Mouse (Mus musculus) CH12.LX (cell line): ENCODE measurements around the gene Egfl7. TPM values are rescaled to one million over a fixed set of nuclear protein-coding genes. Genes with fewer than 3 reads are reported as not detected.

ENCODE experiments used
- DNase-seq: peaks from one replicate; pipeline ENCODE4 v3.0.0-alpha.2; 2013; ENCODE audit errors: extremely low read depth
- H3K27ac ChIP-seq: 2 replicates; pipeline ENCODE4 v1.5.1; 2012; ENCODE audit warnings: low read depth, mild to moderate bottlenecking, control low read depth, moderate library complexity; ENCODE audit not compliant: insufficient read depth
- H3K27me3 ChIP-seq: replicated peaks from 2 replicates; pipeline ENCODE3; 2012; ENCODE audit warnings: inconsistent platforms
- H3K36me3 ChIP-seq, 2 experiments: replicated peaks in 1 of 2; 2 replicates each; pipeline versions ENCODE3 to v1.6.1; 2012; ENCODE audit warnings: inconsistent platforms in 1 of 2, low read length in 1 of 2, mild to moderate bottlenecking in 1 of 2, mixed read lengths in 1 of 2, moderate library complexity in 1 of 2; ENCODE audit not compliant: control insufficient read depth in 1 of 2, insufficient read depth in 1 of 2
- H3K4me1 ChIP-seq, 2 experiments: 2 replicates each; pipeline ENCODE4 v1.6.1; 2012; ENCODE audit warnings: inconsistent platforms in 1 of 2, moderate library complexity in 1 of 2; ENCODE audit not compliant: insufficient read depth in 2 of 2, control insufficient read depth in 1 of 2
- H3K4me2 ChIP-seq: 2 replicates; pipeline ENCODE4 v1.6.1; 2012; ENCODE audit warnings: low read depth, mild to moderate bottlenecking, control low read depth; ENCODE audit not compliant: poor library complexity, insufficient read depth, severe bottlenecking
- H3K4me3 ChIP-seq, 3 experiments: fragments of 150-350 bp in 1 of 3; sonication (generic) in 1 of 3; replicated peaks in 1 of 3; 2 replicates each; pipeline versions ENCODE3 to v1.5.1; 2011 to 2012; ENCODE audit warnings: low read depth in 2 of 3, low read length in 2 of 3, mild to moderate bottlenecking in 2 of 3, moderate library complexity in 2 of 3, control low read depth in 1 of 3, improper control_type of control experiment in 1 of 3, inconsistent platforms in 1 of 3, mixed read lengths in 1 of 3; ENCODE audit not compliant: poor library complexity in 1 of 3
- H3K79me2 ChIP-seq: replicated peaks from 2 replicates; pipeline ENCODE4 v1.6.1; 2012; ENCODE audit warnings: mild to moderate bottlenecking, moderate library complexity; ENCODE audit not compliant: control insufficient read depth, poor library complexity, insufficient read depth, severe bottlenecking; ENCODE audit errors: extremely low read depth
- H3K9ac ChIP-seq: 2 replicates; pipeline ENCODE4 v1.6.1; 2012; ENCODE audit warnings: low read depth, mild to moderate bottlenecking, control low read depth, moderate library complexity; ENCODE audit not compliant: insufficient read depth
- H3K9me3 ChIP-seq: replicated peaks from 2 replicates; pipeline ENCODE3; 2012; ENCODE audit warnings: low read length, inconsistent platforms, mixed read lengths
- BHLHE40 ChIP-seq: IDR thresholded peaks from 2 replicates; pipeline ENCODE4 v1.6.1; 2011; ENCODE audit warnings: mild to moderate bottlenecking, low read depth, low read length, improper control_type of control experiment
- CHD1 ChIP-seq: IDR thresholded peaks from 2 replicates; pipeline ENCODE4 v1.6.1; 2012; ENCODE audit warnings: low read depth, low read length, improper control_type of control experiment, inconsistent platforms
- CHD2 ChIP-seq: IDR thresholded peaks from 2 replicates; pipeline ENCODE4 v1.6.1; 2011; ENCODE audit warnings: low read length, improper control_type of control experiment
- CTCF ChIP-seq, 2 experiments: IDR thresholded peaks in 1 of 2; conservative IDR thresholded peaks in 1 of 2; 2 replicates each; pipeline ENCODE4 v1.5.1; 2011 to 2012; ENCODE audit warnings: low read depth in 2 of 2, low read length in 2 of 2, improper control_type of control experiment in 1 of 2, inconsistent platforms in 1 of 2, mild to moderate bottlenecking in 1 of 2, moderate library complexity in 1 of 2
- EP300 ChIP-seq: IDR thresholded peaks from 2 replicates; pipeline ENCODE4 v1.6.1; 2011; ENCODE audit warnings: low read length, improper control_type of control experiment
- ETS1 ChIP-seq: conservative IDR thresholded peaks from 2 replicates; pipeline ENCODE4 v1.6.1; 2012; ENCODE audit warnings: low read depth, mild to moderate bottlenecking, inconsistent platforms, low read length, improper control_type of control experiment, moderate library complexity
- GABPA ChIP-seq: IDR thresholded peaks from 2 replicates; pipeline ENCODE4 v1.6.1; 2012; ENCODE audit warnings: low read depth, low read length, improper control_type of control experiment, inconsistent platforms; ENCODE audit not compliant: insufficient replicate concordance
- HCFC1 ChIP-seq: IDR thresholded peaks from 2 replicates; pipeline ENCODE4 v1.6.1; 2012; ENCODE audit warnings: low read depth, mild to moderate bottlenecking, inconsistent platforms, low read length, improper control_type of control experiment
- JUND ChIP-seq: conservative IDR thresholded peaks from 2 replicates; pipeline ENCODE4 v1.6.1; 2011; ENCODE audit warnings: low read depth, low read length, improper control_type of control experiment
- KAT2A ChIP-seq: IDR thresholded peaks from 2 replicates; pipeline ENCODE4 v1.6.1; 2012; ENCODE audit warnings: low read length, improper control_type of control experiment, inconsistent platforms; ENCODE audit not compliant: insufficient replicate concordance
- MAX ChIP-seq: IDR thresholded peaks from 2 replicates; pipeline ENCODE4 v1.6.1; 2011; ENCODE audit warnings: low read length, improper control_type of control experiment
- MEF2A ChIP-seq: IDR thresholded peaks from 2 replicates; pipeline ENCODE4 v1.6.1; 2014; ENCODE audit warnings: low read depth, mild to moderate bottlenecking, inconsistent platforms, low read length, improper control_type of control experiment, borderline replicate concordance
- MYC ChIP-seq: IDR thresholded peaks from 2 replicates; pipeline ENCODE4 v1.6.1; 2011; ENCODE audit warnings: low read depth, mild to moderate bottlenecking, improper control_type of control experiment, low read length
- NRF1 ChIP-seq: IDR thresholded peaks from 2 replicates; pipeline ENCODE4 v1.6.1; 2014; ENCODE audit warnings: low read depth, mild to moderate bottlenecking, inconsistent platforms, low read length, improper control_type of control experiment, moderate library complexity
- POLR2A ChIP-seq: IDR thresholded peaks from 2 replicates; pipeline ENCODE4 v1.6.1; 2011; ENCODE audit warnings: low read depth, mild to moderate bottlenecking, improper control_type of control experiment, low read length
- RAD21 ChIP-seq: IDR thresholded peaks from 2 replicates; pipeline ENCODE4 v1.6.1; 2011; ENCODE audit warnings: low read depth, mild to moderate bottlenecking, low read length, improper control_type of control experiment, moderate library complexity
- RCOR1 ChIP-seq: conservative IDR thresholded peaks from 2 replicates; pipeline ENCODE4 v1.6.1; 2012; ENCODE audit warnings: low read depth, mild to moderate bottlenecking, inconsistent platforms, low read length, improper control_type of control experiment
- SMC3 ChIP-seq: IDR thresholded peaks from 2 replicates; pipeline ENCODE4 v1.6.1; 2011; ENCODE audit warnings: low read depth, low read length, improper control_type of control experiment
- TBP ChIP-seq: conservative IDR thresholded peaks from 2 replicates; pipeline ENCODE4 v1.6.1; 2011; ENCODE audit warnings: low read depth, low read length, improper control_type of control experiment
- TCF12 ChIP-seq: IDR thresholded peaks from 2 replicates; pipeline ENCODE4 v1.6.1; 2014; ENCODE audit warnings: low read depth, mild to moderate bottlenecking, inconsistent platforms, low read length, improper control_type of control experiment
- UBTF ChIP-seq: IDR thresholded peaks from 2 replicates; pipeline ENCODE4 v1.6.1; 2012; ENCODE audit warnings: low read depth, mild to moderate bottlenecking, inconsistent platforms, low read length, improper control_type of control experiment, moderate library complexity
- USF1 ChIP-seq: IDR thresholded peaks from 2 replicates; pipeline ENCODE4 v1.6.1; 2014; ENCODE audit warnings: low read depth, mild to moderate bottlenecking, inconsistent platforms, low read length, improper control_type of control experiment
- USF2 ChIP-seq: conservative IDR thresholded peaks from 2 replicates; pipeline ENCODE4 v1.6.1; 2011; ENCODE audit warnings: low read depth, low read length, improper control_type of control experiment
- ZC3H11A ChIP-seq: IDR thresholded peaks from 2 replicates; pipeline ENCODE4 v1.6.1; 2012; ENCODE audit warnings: low read depth, mild to moderate bottlenecking, inconsistent platforms, low read length, improper control_type of control experiment
- ZNF384 ChIP-seq: IDR thresholded peaks from 2 replicates; pipeline ENCODE4 v1.6.1; 2012; ENCODE audit warnings: low read depth, low read length, improper control_type of control experiment, inconsistent platforms
- dilution Hi-C: fragments of 300-500 bp; cut with MboI; formaldehyde crosslinking; loops from 2 replicates; pipeline ENCODE4 v1.14.3; 2020; ENCODE audit warnings: low sequenced_read_pairs; ENCODE audit not compliant: extremely low pct_unique_long_range_greater_than_20kb, extremely low pct_ligation_motif_present
- in situ Hi-C: fragments of 300-500 bp; cut with MboI; formaldehyde crosslinking; loops from 3 replicates; pipeline ENCODE4 v1.14.3; 2019; ENCODE audit warnings: low sequenced_read_pairs, low pct_ligation_motif_present, low pct_unique_long_range_greater_than_20kb, mixed read lengths
- polyA plus RNA-seq: library from polyadenylated mRNA; unstranded; fragments of >175 nt; gene quantifications from 2 replicates; pipeline ENCODE4 v1.2.1, GENCODE M21; 2012; ENCODE audit warnings: low read depth; ENCODE audit not compliant: insufficient read length
- total RNA-seq, 2 experiments: library from RNA; depleted of rRNA; stranded (reverse); fragments of 300-350 nt in 1 of 2; fragments of >200 nt in 1 of 2; gene quantifications; 2 replicates each; pipeline ENCODE4 v1.2.3; 2012 to 2014

Gene Egfl7
- total and polyA plus RNA-seq, 3 experiments: 20.1 to 39.3 (median 24.7) TPM

DNA sequence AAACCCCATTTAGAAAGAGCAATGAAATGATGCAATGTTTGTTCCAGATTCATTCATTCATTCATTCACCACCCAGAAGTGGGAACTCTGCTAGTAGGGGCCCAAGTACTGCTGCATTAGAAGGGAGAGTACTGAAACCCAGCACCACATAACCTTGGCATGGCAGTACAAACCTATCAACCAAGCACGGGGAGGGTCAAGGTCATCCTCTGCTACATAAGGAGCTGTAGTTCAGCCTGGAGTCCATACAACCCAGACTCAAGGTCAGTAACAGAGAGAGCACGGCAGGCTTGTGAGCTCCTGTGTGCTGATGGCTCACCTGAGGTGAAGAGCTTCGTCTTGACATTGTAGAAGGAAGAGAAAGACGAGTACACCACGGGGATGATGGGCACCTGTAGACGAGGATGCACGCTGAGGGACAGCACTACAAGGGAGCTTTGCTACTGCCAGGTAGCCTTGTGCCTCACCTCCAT, 14.7 kb downstream of the Egfl7 start:
- Histone ChIP-seq H3K79me2 (no peaks in the 10 kb centered on the region), H3K4me3 (no peak overlapping the region), H3K36me3 (peaks cover 0 to 42% of the 10 kb centered on the region in 2 experiments), H3K27ac (no peak overlapping the region), H3K4me1 (no peaks in the 10 kb centered on the region), H3K9me3 (no peaks in the 10 kb centered on the region), H3K4me2 (no peak overlapping the region), H3K27me3 (peaks cover 3% of the 10 kb centered on the region), H3K9ac (no peak overlapping the region)
- no peak for DNase-seq
- in situ Hi-C loops: no loop called here
- TF ChIP-seq TCF12 (no peak), RCOR1 (no peak), CHD1 (no peak), TBP (no peak), JUND (no peak), NRF1 (no peak), ETS1 (no peak), ZC3H11A (no peak), EP300 (no peak), POLR2A (no peak), KAT2A (no peak), CHD2 (no peak), BHLHE40 (no peak), MEF2A (no peak), HCFC1 (no peak)
- dilution Hi-C loops: no loop called here

DNA sequence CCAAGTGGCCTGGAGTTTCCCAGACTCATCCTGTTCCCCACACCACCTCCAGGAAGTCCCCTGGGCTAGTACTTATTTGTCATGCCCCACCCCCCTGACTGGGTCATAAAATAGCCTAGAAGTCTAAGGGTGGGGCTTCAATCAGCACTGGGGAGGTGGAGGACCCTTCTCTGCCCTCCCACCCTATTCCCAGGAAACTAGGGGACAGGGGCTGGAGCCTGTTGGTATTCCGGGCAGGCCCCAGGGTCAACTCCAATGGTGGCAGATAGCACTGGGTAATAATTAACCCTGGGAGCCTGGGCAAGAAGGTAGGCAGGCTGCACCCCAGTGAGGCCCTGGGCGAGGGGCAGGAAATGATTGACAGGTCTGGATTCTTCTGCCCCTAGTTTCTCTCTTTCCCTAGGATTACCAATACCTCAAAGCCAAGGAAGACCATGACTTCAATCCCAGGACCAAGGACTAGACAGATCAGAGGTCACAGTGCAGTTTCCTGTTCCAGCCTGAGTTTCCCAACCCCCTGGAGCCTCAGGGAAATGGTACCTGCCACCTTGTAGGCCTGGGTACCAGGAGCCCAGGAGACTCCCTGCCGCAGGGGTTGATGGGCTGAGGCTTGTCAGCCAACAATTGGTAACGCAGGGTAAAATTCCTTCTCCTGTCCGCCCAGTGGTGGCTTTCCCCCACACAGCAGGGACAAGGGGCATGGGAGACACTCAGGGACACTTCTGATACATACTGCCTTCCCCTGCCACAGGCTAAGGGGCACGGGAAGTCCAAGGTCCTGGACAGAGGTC, 15.3 kb downstream of the Egfl7 start:
- TF ChIP-seq USF1 (no peak), UBTF (no peak), MAX (no peak), RAD21 (no peak), TBP (no peak), CTCF (conservative IDR thresholded peaks at IDR 0.05 in 1 of 2, IDR thresholded peaks at IDR 0.05 in 1 of 2; ENCODE audit: low read depth in 2 of 2, low read length in 2 of 2) (no peak), USF2 (no peak), GABPA (no peak), CHD1 (no peak), MYC (no peak), ZNF384 (no peak), SMC3 (no peak), NRF1 (no peak)
- dilution Hi-C loops: no loop called here
- Histone ChIP-seq H3K79me2 (no peaks in the 10 kb centered on the region), H3K27me3 (peaks cover 3% of the 10 kb centered on the region), H3K4me3 (no peak overlapping the region), H3K9ac (no peak overlapping the region), H3K9me3 (no peaks in the 10 kb centered on the region), H3K4me1 (no peaks in the 10 kb centered on the region), H3K27ac (no peak overlapping the region), H3K4me2 (no peak overlapping the region), H3K36me3 (peaks cover 0 to 42% of the 10 kb centered on the region in 2 experiments)
- no peak for DNase-seq
- in situ Hi-C loops: no loop called here
